In the genomic region with DNA sequence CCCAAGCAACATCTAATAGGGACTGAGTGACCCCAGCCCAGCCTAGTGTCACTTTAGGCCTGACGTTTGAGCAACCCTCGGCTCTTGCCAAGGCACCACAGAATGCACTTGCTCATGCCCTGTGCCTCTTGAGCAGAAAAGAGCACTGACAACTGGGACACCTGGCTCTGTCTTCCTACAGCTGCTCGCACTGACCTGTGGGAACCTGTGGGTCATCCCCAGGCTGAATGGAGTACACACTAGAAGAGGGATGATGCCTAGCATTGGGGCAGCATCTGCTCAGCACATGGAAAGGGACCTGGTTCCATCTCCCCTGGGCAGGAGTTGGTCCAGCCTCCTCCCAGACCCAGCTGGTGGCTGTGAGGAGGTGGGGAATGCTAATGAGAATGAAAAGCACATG, we compare ENCODE assay signal across 21 mouse cellular contexts. TPM values are rescaled to one million over a fixed set of nuclear protein-coding genes. Genes with fewer than 3 reads are reported as not detected.
DNase-seq lines count a peak whose midpoint lies in the region; ATAC-seq lines count a peak whose summit lies in the region.
"Had no signal": no experiment of that assay in that cellular context is flagged by ENCODE, and none has a peak within 500 bp of the region (broad histone marks: within the 10 kb centered on the region; RNA-seq: fewer than 3 reads in every experiment).

No protein-coding gene starts in this region.

- peaks cover 34% of the 10 kb centered on the region for H3K36me3 ChIP-seq in heart, embryonic 12.5 days
- peaks cover 20% of the 10 kb centered on the region; the same call in 1 of the 2 replicates for H3K36me3 ChIP-seq in heart, embryonic 10.5 days

- H3K27me3 ChIP-seq in heart, embryonic 12.5 days (replicated peaks): no peaks in the 10 kb centered on the region
- no peaks in the 10 kb centered on the region for H3K27me3 ChIP-seq in heart, embryonic 10.5 days (ENCODE audit: insufficient read depth, poor library complexity, severe bottlenecking)
- H3K27me3 ChIP-seq: CH12.LX, Patski had no signal

- H3K27ac ChIP-seq in heart, embryonic 12.5 days (ENCODE audit: poor library complexity, severe bottlenecking): no peak overlapping the region
- no peak overlapping the region for H3K27ac ChIP-seq in heart, embryonic 10.5 days

- H3K4me3 ChIP-seq in heart, embryonic 12.5 days: no peak overlapping the region
- H3K4me3 ChIP-seq in heart, embryonic 10.5 days: no peak overlapping the region

- peaks cover 16% of the 10 kb centered on the region for H3K4me1 ChIP-seq in heart, embryonic 12.5 days (replicated peaks)
- H3K4me1 ChIP-seq in heart, embryonic 10.5 days: peaks cover 10% of the 10 kb centered on the region

- DNase-seq in heart, adult 11 months: peak; percentile 80
- peak; percentile 70 for DNase-seq in heart, embryonic 10.5 days (ENCODE audit: low spot score)
- no peak for DNase-seq in heart, adult 8-10 months (ENCODE audit: low spot score)
- DNase-seq: adrenal gland, adult 2 months; adrenal gland, adult 8-10 months; adrenal gland, postnatal 10 days; adrenal gland, postnatal 14 days; adrenal gland, postnatal 25 days; adrenal gland, postnatal 36 days; B cell, adult 2 months; cerebellum, adult 11 months; cerebellum, adult 11-12 months; cerebellum, adult 18-20 months had no signal

- WGBS in heart, embryonic 12.5 days: 86% methylated on average over 3 of the region's 3 CpGs
- WGBS in heart, embryonic 10.5 days: 92% methylated on average over 3 of the region's 3 CpGs

- no peaks in the 10 kb centered on the region for H3K9me3 ChIP-seq in heart, embryonic 12.5 days (replicated peaks)
- no peaks in the 10 kb centered on the region for H3K9me3 ChIP-seq in heart, embryonic 10.5 days
- H3K9me3 ChIP-seq: G1E had no signal

- no peak overlapping the region for H3K9ac ChIP-seq in heart, embryonic 12.5 days

- H3K4me2 ChIP-seq in heart, embryonic 12.5 days: no peak overlapping the region

- no peak for ATAC-seq in heart, embryonic 12.5 days (ENCODE audit: insufficient number of reproducible peaks, low FRiP score)
- ATAC-seq: activated CD4-positive, CD25-positive, alpha-beta regulatory T cell, adult 4 months; CD4-positive, CD25-positive, alpha-beta regulatory T cell, adult 4 months; Patski had no signal

RNA-seq across cellular contexts. Expression of a gene that starts 15.9 kb away (rescaled TPM):
- 3.3 and 3.8 TPM in 2 replicates for polyA plus RNA-seq in heart, embryonic 12.5 days (2016; fragmentation: Nextera tagmentation; extraction: Ambion mirVana)
- 3.3 and 4.9 TPM in 2 replicates for polyA plus RNA-seq in heart, embryonic 10.5 days (2016; fragmentation: Nextera tagmentation; extraction: Ambion mirVana)
- total RNA-seq in heart, adult 8-10 months (2022): 10 to 100 TPM in 1 of 4 experiments, 1 to 10 TPM in 3; 7.4 to 13.3 (median 9.0) TPM
- total RNA-seq: CH12.LX, G1E, MEL had no signal
- polyA plus RNA-seq: activated CD4-positive, CD25-positive, alpha-beta regulatory T cell, adult 4 months; CD4-positive, CD25-positive, alpha-beta regulatory T cell, adult 4 months; G1E had no signal

RNA-seq across cellular contexts. Expression of a gene that starts 36.7 kb away (rescaled TPM):
- polyA plus RNA-seq in heart, embryonic 12.5 days (2016; fragmentation: Nextera tagmentation; extraction: Ambion mirVana): 9.8 and 12.0 TPM in 2 replicates
- polyA plus RNA-seq in heart, embryonic 10.5 days (2016; fragmentation: Nextera tagmentation; extraction: Ambion mirVana): 4.2 and 6.5 TPM in 2 replicates
- 1 to 10 TPM; 1.1 to 1.9 (median 1.7) TPM for total RNA-seq in heart, adult 8-10 months (2022)
- polyA plus RNA-seq: activated CD4-positive, CD25-positive, alpha-beta regulatory T cell, adult 4 months; C2C12; G1E had no signal

RNA-seq across cellular contexts. Expression of a gene that starts 59.6 kb away (rescaled TPM):
- polyA plus RNA-seq in heart, embryonic 12.5 days (2016; fragmentation: Nextera tagmentation; extraction: Ambion mirVana): 0.08 and 0.14 TPM in 2 replicates
- 0.05 and 0.08 TPM in 2 replicates for polyA plus RNA-seq in heart, embryonic 10.5 days (2016; fragmentation: Nextera tagmentation; extraction: Ambion mirVana)
- total RNA-seq in heart, adult 8-10 months (2022): 1 to 10 TPM in 3 of 4 experiments, under 1 TPM in 1; 0.98 to 2.4 (median 1.5) TPM
- total RNA-seq: CH12.LX had no signal
- polyA plus RNA-seq: activated CD4-positive, CD25-positive, alpha-beta regulatory T cell, adult 4 months; CD4-positive, CD25-positive, alpha-beta regulatory T cell, adult 4 months; G1E had no signal
